Mouse (Mus musculus) ovary, adult 18-20 months (tissue): ENCODE data around the gene Calr.

Experiments used
- DNase-seq: peaks from one replicate; pipeline ENCODE4 v3.0.0; 2022; ENCODE audit warnings: low spot score, mixed read lengths

Calr gene

DNA sequence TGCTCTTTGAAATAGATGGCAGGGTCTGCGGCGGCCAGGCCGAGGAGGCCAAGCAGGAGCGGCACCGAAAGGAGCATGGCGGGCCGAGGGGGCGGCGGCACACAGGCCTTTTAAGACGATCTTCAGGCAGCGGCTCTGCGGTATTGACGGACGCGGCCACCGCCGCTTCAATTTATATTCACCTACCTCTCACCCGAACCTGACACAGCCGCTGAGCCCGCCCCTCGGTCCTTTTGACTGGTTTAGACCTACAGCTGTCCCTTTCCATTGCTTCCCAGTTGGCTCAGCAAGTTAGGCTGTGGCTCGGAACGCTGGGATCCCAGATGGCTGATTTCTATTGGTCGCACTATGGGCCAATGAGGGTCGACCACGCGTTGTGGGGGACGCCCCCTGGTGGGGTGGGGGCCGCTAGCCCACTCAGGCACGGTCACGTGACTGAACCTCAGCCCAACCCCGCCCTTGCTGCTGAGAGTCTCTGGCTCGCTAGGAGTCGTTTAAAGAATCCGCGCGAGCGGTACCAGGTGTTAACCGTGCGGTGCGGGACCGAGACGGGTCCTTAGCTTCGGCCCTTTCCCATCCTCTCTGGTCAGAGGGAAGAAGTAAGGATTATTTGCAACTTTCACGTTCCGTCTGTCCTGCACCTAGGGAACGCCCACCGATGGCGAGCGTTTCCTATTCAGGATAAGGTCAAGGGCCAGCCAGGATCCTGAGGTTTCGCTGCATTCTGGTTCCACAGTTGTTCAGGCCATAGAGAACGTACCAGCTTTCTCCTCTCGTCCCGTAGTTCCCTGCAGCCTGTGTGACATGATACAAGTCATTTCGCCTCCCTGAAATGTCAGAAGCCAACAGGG lies at the start of gene Calr:
Gene Calr, minus strand, starts transcription at position 213 of the 851 bp plus-strand sequence.
- DNase-seq: peak; percentile 100

- DNase-seq: no peak
Observed at GRCm38 (mm10) chr8:84895963-84896362, 49.2 kb upstream of the Calr start.

- DNase-seq: peak; percentile 93
Observed at GRCm38 (mm10) chr8:84893709-84894134, 47.0 kb upstream of the Calr start, which contains the start of gene Gcdh. Gene Gcdh (minus strand): TSS chr8:84893921.

DNA sequence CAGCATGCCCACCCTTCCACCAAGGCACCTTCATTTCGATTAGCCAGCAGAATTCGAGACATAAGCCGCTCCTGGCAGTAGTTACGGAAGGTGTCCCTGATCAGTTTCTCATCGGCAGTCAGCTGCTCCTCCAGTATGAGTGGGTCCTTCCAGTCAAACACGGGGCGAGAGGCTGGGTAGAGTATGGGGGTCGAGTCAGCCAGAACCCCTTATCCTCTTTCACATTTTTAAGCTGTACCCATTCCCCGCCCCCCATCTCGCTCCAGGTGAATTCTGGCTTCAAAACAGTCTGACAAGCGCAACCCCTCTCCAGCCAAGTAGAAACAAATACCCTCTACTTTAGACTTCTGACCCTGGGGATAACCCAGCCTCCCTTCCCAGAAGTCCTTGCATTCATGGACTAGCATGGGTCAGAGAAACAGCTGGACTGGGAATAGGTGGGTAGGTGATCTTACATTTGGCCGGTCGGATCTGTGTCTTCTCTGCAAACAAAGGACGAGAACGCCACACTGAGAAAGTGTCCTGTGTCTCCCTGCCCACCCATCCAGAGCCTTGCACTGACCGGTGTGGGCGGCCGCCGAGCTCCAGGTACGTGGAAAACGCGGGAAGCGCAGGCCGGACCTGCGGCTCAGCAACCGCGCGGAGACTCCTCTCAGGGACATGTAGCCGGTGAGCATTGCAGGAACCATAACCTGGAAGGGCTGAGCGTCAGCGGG lies 46.4 kb upstream of the Calr start:
- no peak for DNase-seq

- DNase-seq: no peak
Observed at GRCm38 (mm10) chr8:84889141-84889540, 42.4 kb upstream of the Calr start.

DNA sequence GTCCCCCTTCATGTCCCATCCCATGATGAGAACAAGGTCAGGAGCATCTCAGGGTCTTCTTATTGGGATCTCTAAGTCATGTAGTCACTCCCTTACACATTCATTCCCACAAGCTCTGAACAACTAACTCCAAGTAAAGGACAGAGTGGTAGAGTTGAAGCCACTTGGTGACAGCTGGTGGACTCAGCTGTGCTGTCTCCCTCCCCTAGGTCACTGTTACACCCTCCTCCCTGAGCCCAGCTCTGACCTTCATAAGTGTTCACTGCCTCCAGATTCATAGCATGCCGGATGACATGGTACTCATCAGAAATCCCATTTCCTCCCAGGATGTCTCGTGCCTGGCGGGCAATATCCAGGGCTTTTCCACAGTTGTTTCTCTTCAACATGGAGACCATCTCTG lies 41.5 kb upstream of the Calr start:
- DNase-seq: no peak

- DNase-seq: no peak
Observed at GRCm38 (mm10) chr8:84884728-84885127, 38.0 kb upstream of the Calr start.

GRCm38 (mm10) chr8:84878915-84879314 lies 32.2 kb upstream of the Calr start:
- DNase-seq: no peak

- DNase-seq: no peak
Observed at GRCm38 (mm10) chr8:84877297-84878035, 30.7 kb upstream of the Calr start.

GRCm38 (mm10) chr8:84874339-84874738 lies 27.6 kb upstream of the Calr start:
- DNase-seq: no peak

GRCm38 (mm10) chr8:84873016-84873415 lies 26.3 kb upstream of the Calr start:
- no peak for DNase-seq

DNA sequence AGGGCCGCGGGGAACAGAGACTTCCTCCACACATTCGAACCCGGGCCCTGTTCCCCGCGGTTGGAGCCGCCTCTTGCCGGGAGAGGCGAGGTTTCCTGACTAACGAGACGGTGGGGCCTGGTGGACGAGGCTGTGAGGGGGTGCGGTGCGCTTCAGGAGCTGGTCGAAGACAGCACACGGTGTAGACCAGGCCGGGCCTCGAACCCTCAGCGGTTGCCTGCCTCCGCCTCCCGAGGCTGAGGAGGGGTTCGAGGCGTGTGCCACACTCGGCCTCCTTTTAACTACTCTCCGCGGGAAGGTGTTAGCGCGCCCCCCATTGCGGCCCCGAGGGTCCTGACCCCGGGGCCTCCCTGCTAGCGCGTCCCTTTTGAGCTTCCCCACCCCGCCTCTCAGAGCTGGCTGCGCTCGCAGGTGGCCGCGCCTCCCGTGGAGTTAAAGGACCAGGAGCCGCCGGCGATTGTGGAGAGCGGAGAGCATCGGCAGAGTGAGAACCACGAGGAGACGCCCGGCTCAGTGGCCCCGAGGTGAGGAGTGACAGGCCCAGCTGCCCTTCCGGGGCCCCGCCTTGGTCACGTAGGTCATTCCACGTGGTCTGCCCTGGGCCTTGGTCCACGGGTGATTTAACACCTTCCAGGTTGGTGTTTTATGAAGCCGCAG lies 25.7 kb upstream of the Calr start:
- DNase-seq: no peak

GRCm38 (mm10) chr8:84871376-84872308 lies 24.9 kb upstream of the Calr start, which contains the start of gene Syce2:
Gene Syce2 (plus strand): TSS chr8:84872111.
- DNase-seq: peak; percentile 57

GRCm38 (mm10) chr8:84856864-84857441 lies 10.2 kb upstream of the Calr start, which contains the start of gene Farsa:
Gene Farsa (plus strand): TSS chr8:84856989.
- peak; percentile 85 for DNase-seq

DNA sequence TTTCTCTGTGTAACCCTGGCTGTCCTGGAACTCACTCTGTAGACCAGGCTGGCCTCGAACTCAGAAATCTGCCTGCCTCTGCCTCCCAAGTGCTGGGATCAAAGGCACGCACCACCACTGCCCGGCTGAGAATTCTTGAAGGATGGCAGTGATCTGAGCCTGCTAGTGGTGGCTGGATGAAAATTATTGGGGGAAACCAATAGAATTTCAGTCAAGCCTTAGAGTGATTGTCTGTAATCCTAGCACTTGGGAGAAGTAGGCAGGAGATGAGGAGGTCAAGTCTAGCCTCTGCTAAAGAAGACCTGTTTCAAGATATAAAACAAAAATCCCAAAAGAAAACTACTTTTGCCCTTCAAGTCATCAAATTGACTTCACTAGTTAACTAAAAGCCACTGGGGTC lies 9.7 kb upstream of the Calr start:
- no peak for DNase-seq

GRCm38 (mm10) chr8:84847684-84848435 lies 1.1 kb upstream of the Calr start:
- no peak for DNase-seq

GRCm38 (mm10) chr8:84846094-84846721 lies 526 bp downstream of the Calr start:
- DNase-seq: no peak

- no peak for DNase-seq
Observed at GRCm38 (mm10) chr8:84845355-84846093, 1.2 kb downstream of the Calr start.
